Mouse (Mus musculus) MEL (cell line): ENCODE measurements around the gene Ggact. TPM values are rescaled to one million over a fixed set of nuclear protein-coding genes. Genes with fewer than 3 reads are reported as not detected.

Experiments
- DNase-seq: peaks from one replicate; pipeline ENCODE4 v3.0.0; 2011; ENCODE audit warnings: low read depth, low spot score
- H3K27ac ChIP-seq: 2 replicates; pipeline ENCODE4 v1.5.1; 2012; ENCODE audit warnings: low read depth, mild to moderate bottlenecking, control low read depth, low read length, moderate library complexity; ENCODE audit not compliant: control insufficient read depth
- H3K27me3 ChIP-seq, 2 experiments: fragments of 150-350 bp in 1 of 2; sonication (generic) in 1 of 2; 2 replicates each; pipeline ENCODE4 v1.6.1; 2012; ENCODE audit warnings: low read length in 2 of 2, mild to moderate bottlenecking in 2 of 2, improper control_type of control experiment in 1 of 2, moderate library complexity in 1 of 2; ENCODE audit not compliant: insufficient read depth in 2 of 2, control insufficient read depth in 1 of 2
- H3K36me3 ChIP-seq, 2 experiments: 2 replicates each; pipeline ENCODE4 v1.6.1; 2012 to 2014; ENCODE audit warnings: low read length in 2 of 2, improper control_type of control experiment in 1 of 2, inconsistent platforms in 1 of 2, mild to moderate bottlenecking in 1 of 2; ENCODE audit not compliant: insufficient read depth in 2 of 2, control insufficient read depth in 1 of 2
- H3K4me1 ChIP-seq, 2 experiments: fragments of 150-350 bp in 1 of 2; sonication (generic) in 1 of 2; 2 replicates each; pipeline ENCODE4 v1.6.1; 2012; ENCODE audit warnings: low read length in 2 of 2, improper control_type of control experiment in 1 of 2, mild to moderate bottlenecking in 1 of 2; ENCODE audit not compliant: insufficient read depth in 2 of 2, control insufficient read depth in 1 of 2
- H3K4me3 ChIP-seq, 2 experiments: fragments of 150-350 bp in 1 of 2; sonication (generic) in 1 of 2; 2 replicates each; pipeline ENCODE4 v1.5.1; 2012; ENCODE audit warnings: low read depth in 2 of 2, low read length in 2 of 2, mild to moderate bottlenecking in 2 of 2, moderate library complexity in 2 of 2, control low read depth in 1 of 2, improper control_type of control experiment in 1 of 2; ENCODE audit not compliant: control insufficient read depth in 1 of 2, insufficient read depth in 1 of 2
- H3K79me2 ChIP-seq: 2 replicates; pipeline ENCODE4 v1.6.1; 2012; ENCODE audit warnings: mild to moderate bottlenecking, low read length, moderate library complexity; ENCODE audit not compliant: control insufficient read depth, poor library complexity, insufficient read depth
- H3K9ac ChIP-seq: 2 replicates; pipeline ENCODE4 v1.6.1; 2012; ENCODE audit warnings: low read depth, mild to moderate bottlenecking, control low read depth, low read length, moderate library complexity; ENCODE audit not compliant: control insufficient read depth, poor library complexity, severe bottlenecking
- H3K9me3 ChIP-seq: fragments of 150-350 bp; sonication (generic); replicated peaks from 2 replicates; pipeline ENCODE4 v1.6.1; 2012; ENCODE audit warnings: mild to moderate bottlenecking, low read length, improper control_type of control experiment, moderate library complexity; ENCODE audit not compliant: insufficient read depth
- BHLHE40 ChIP-seq: IDR thresholded peaks from 2 replicates; pipeline ENCODE4 v1.6.1; 2012; ENCODE audit warnings: low read depth, mild to moderate bottlenecking, inconsistent platforms, low read length, improper control_type of control experiment, borderline replicate concordance
- CHD1 ChIP-seq: IDR thresholded peaks from 2 replicates; pipeline ENCODE4 v1.6.1; 2012; ENCODE audit warnings: low read depth, mild to moderate bottlenecking, inconsistent platforms, low read length, improper control_type of control experiment
- CTCF ChIP-seq, 3 experiments: IDR thresholded peaks in 2 of 3; conservative IDR thresholded peaks in 1 of 3; 2 replicates each; pipeline ENCODE4 v1.5.1; 2011 to 2012; ENCODE audit warnings: low read length in 3 of 3, low read depth in 2 of 3, mild to moderate bottlenecking in 2 of 3, improper control_type of control experiment in 1 of 3, inconsistent platforms in 1 of 3, mixed read lengths in 1 of 3, moderate library complexity in 1 of 3; ENCODE audit not compliant: control insufficient read depth in 1 of 3, insufficient read depth in 1 of 3, poor library complexity in 1 of 3, severe bottlenecking in 1 of 3
- ELF1 ChIP-seq: IDR thresholded peaks from 2 replicates; pipeline ENCODE4 v1.6.1; 2014; ENCODE audit warnings: low read depth, mild to moderate bottlenecking, inconsistent platforms, low read length, improper control_type of control experiment, moderate library complexity
- EP300 ChIP-seq, 2 experiments: IDR thresholded peaks; 2 replicates each; pipeline ENCODE4 v1.6.1; 2011; ENCODE audit warnings: improper control_type of control experiment in 2 of 2, low read length in 2 of 2, low read depth in 1 of 2, mild to moderate bottlenecking in 1 of 2
- GATA1 ChIP-seq: IDR thresholded peaks from 2 replicates; pipeline ENCODE4 v1.6.1; 2011; ENCODE audit warnings: low read depth, low read length, improper control_type of control experiment
- KAT2A ChIP-seq: conservative IDR thresholded peaks from 2 replicates; pipeline ENCODE4 v1.6.1; 2012; ENCODE audit warnings: low read depth, low read length, improper control_type of control experiment, inconsistent platforms
- MAX ChIP-seq: IDR thresholded peaks from 2 replicates; pipeline ENCODE4 v1.6.1; 2011; ENCODE audit warnings: low read length, improper control_type of control experiment
- MYB ChIP-seq: IDR thresholded peaks from 2 replicates; pipeline ENCODE4 v1.6.1; 2011; ENCODE audit warnings: mild to moderate bottlenecking, low read depth, low read length, improper control_type of control experiment
- MYC ChIP-seq: IDR thresholded peaks from 2 replicates; pipeline ENCODE4 v1.6.1; 2011; ENCODE audit warnings: low read depth, mild to moderate bottlenecking, low read length, improper control_type of control experiment, moderate library complexity
- NRF1 ChIP-seq: IDR thresholded peaks from 2 replicates; pipeline ENCODE4 v1.6.1; 2014; ENCODE audit warnings: low read depth, mild to moderate bottlenecking, inconsistent platforms, low read length, improper control_type of control experiment, moderate library complexity; ENCODE audit not compliant: poor library complexity, insufficient read depth, severe bottlenecking
- POLR2A ChIP-seq, 2 experiments: IDR thresholded peaks; 2 replicates each; pipeline ENCODE4 v1.6.1; 2011 to 2012; ENCODE audit warnings: low read length in 2 of 2, mild to moderate bottlenecking in 2 of 2, control low read depth in 1 of 2, improper control_type of control experiment in 1 of 2, low read depth in 1 of 2, moderate library complexity in 1 of 2; ENCODE audit not compliant: control insufficient read depth in 1 of 2, insufficient read depth in 1 of 2, poor library complexity in 1 of 2
- POLR2AphosphoS2 ChIP-seq: IDR thresholded peaks from 2 replicates; pipeline ENCODE4 v1.6.1; 2011; ENCODE audit warnings: low read length, improper control_type of control experiment
- RCOR1 ChIP-seq: IDR thresholded peaks from 2 replicates; pipeline ENCODE4 v1.6.1; 2012; ENCODE audit warnings: low read depth, mild to moderate bottlenecking, inconsistent platforms, low read length, improper control_type of control experiment
- SIN3A ChIP-seq: IDR thresholded peaks from 2 replicates; pipeline ENCODE4 v1.6.1; 2012; ENCODE audit warnings: low read length, improper control_type of control experiment, inconsistent platforms
- TAL1 ChIP-seq: IDR thresholded peaks from 2 replicates; pipeline ENCODE4 v1.6.1; 2012; ENCODE audit warnings: mild to moderate bottlenecking, inconsistent platforms, low read length, moderate library complexity, mixed read lengths
- TCF12 ChIP-seq: IDR thresholded peaks from 2 replicates; pipeline ENCODE4 v1.6.1; 2014; ENCODE audit warnings: low read depth, mild to moderate bottlenecking, inconsistent platforms, low read length, improper control_type of control experiment, moderate library complexity
- UBTF ChIP-seq: IDR thresholded peaks from 2 replicates; pipeline ENCODE4 v1.6.1; 2012; ENCODE audit warnings: low read depth, mild to moderate bottlenecking, inconsistent platforms, low read length, improper control_type of control experiment, moderate library complexity, borderline replicate concordance; ENCODE audit not compliant: insufficient read depth
- USF1 ChIP-seq: IDR thresholded peaks from 2 replicates; pipeline ENCODE4 v1.6.1; 2014; ENCODE audit warnings: low read depth, mild to moderate bottlenecking, inconsistent platforms, low read length, improper control_type of control experiment, moderate library complexity
- ZKSCAN1 ChIP-seq: IDR thresholded peaks from 2 replicates; pipeline ENCODE4 v1.6.1; 2012; ENCODE audit warnings: low read depth, mild to moderate bottlenecking, inconsistent platforms, low read length, improper control_type of control experiment, moderate library complexity
- ZMIZ1 ChIP-seq: IDR thresholded peaks from 2 replicates; pipeline ENCODE4 v1.6.1; 2012; ENCODE audit warnings: low read depth, mild to moderate bottlenecking, inconsistent platforms, low read length, improper control_type of control experiment, moderate library complexity
- polyA plus RNA-seq, 2 experiments: library from polyadenylated mRNA; stranded (reverse) in 1 of 2; unstranded in 1 of 2; fragments of >175 nt in 1 of 2; fragments of >200 nt in 1 of 2; gene quantifications; 2 replicates each; pipeline versions ENCODE4 v1.2.1 to v1.2.4; 2012; ENCODE audit warnings: low replicate concordance in 2 of 2, low read depth in 1 of 2; ENCODE audit not compliant: insufficient read length in 2 of 2, insufficient read depth in 1 of 2, missing spikeins in 1 of 2
- total RNA-seq: library from RNA; depleted of rRNA; stranded (reverse); fragments of 300-350 nt; gene quantifications from 2 replicates; pipeline ENCODE4 v1.2.3, GENCODE M21; 2012

Gene Ggact
- total and polyA plus RNA-seq, 3 experiments: 54.0 to 64.8 TPM; not detected in 1

DNA sequence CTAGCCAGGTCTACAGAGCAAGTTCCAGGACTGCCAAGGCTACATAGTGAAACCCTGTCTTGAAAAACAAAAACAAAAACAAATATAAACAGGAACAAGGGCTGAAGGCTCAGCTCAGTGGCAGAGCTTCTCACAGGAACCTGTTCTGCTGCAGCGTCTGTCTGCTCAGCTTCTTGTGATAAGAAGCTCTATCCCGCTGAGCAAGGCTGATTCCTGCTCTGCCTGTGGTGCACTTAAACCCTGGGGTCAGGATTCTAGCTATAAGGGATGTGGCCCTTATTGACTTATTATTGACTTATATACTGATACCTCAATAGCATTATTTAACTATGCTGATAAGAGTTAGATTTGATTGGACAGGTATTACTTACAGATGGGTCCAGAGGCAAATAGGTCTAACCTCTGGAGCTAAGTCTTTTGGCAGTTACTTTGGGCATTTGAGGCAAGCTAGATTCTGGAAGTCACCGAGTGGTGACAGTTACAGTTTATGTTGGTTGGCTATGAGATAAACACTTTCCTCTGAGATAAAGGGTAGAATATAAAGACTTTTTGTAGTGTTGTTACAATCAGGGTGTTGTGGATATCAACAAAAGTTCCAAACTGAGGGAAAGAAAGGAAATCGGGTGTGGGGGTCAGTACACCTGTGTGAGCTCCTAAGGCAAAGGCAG lies 48.0 kb downstream of the Ggact start:
- peak; percentile 23; the same call in 1 of the 2 replicates for TF ChIP-seq TAL1
- TF ChIP-seq ELF1: 0 out of 2 replicates have a peak, but pooled peaks have one; percentile 29
- TF ChIP-seq NRF1: no peak
- TF ChIP-seq BHLHE40: no peak
- 0 out of 2 replicates have a peak, but pooled peaks have one; percentile 2 for TF ChIP-seq TCF12
- peak; percentile 56 to 84; a peak in 3 of 4 replicates for TF ChIP-seq EP300 (IDR thresholded peaks at IDR 0.05; ENCODE audit: low read depth in 1 of 2, low read length in 2 of 2)
- 0 out of 2 replicates have a peak, but pooled peaks have one; percentile 21 for TF ChIP-seq SIN3A
- no peak for TF ChIP-seq RCOR1
- no peak for TF ChIP-seq POLR2A (IDR thresholded peaks at IDR 0.05; ENCODE audit: control insufficient read depth in 1 of 2, insufficient read depth in 1 of 2, low read depth in 1 of 2, low read length in 2 of 2, poor library complexity in 1 of 2)
- TF ChIP-seq GATA1: peak; percentile 56
- TF ChIP-seq MAX: no peak
- peak; percentile 88 for TF ChIP-seq MYB
- TF ChIP-seq ZKSCAN1: no peak
- 0 out of 2 replicates have a peak, but pooled peaks have one; percentile 14 for TF ChIP-seq CHD1
- TF ChIP-seq CTCF (IDR thresholded peaks at IDR 0.05 in 2 of 3, conservative IDR thresholded peaks at IDR 0.05 in 1 of 3; ENCODE audit: control insufficient read depth in 1 of 3, insufficient read depth in 1 of 3, low read depth in 2 of 3, low read length in 3 of 3, poor library complexity in 1 of 3, severe bottlenecking in 1 of 3): no peak
- no peak for TF ChIP-seq UBTF
- Histone ChIP-seq H3K79me2 (no peaks in the 10 kb centered on the region), H3K4me1 (peaks cover 17 to 23% of the 10 kb centered on the region in 2 experiments), H3K27me3 (no peaks in the 10 kb centered on the region), H3K27ac (peak overlapping the region; percentile 59), H3K36me3 (peaks cover 0 to 30% of the 10 kb centered on the region in 2 experiments; a peak in 2 of 4 replicates), H3K4me3 (peak overlapping the region in 1 of 2 experiments; percentile 43; a peak in 2 of 4 replicates), H3K9me3 (no peaks in the 10 kb centered on the region), H3K9ac (peak overlapping the region; percentile 15; the same call in 1 of the 2 replicates)
- DNase-seq: peak; percentile 83

DNA sequence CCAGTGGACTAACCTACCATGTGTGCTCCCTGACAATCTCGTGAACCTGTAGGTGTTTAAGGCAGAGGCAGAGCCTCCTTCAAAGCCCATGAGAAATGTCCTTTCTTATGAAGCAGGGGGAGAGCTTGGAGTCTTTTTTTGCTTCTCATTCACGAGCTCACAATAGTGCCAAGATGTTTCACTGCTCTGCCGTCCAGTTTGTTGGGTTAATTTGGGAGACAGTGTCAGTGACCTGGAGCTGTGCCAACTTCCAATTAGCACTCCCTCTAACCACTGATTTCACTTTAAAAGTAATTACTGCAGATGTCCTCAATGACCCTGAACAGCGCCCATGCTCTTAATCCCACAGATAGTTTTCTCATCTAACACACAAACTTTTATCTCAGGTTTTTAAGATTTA lies 50.9 kb downstream of the Ggact start:
- Histone ChIP-seq H3K4me3 (no peak overlapping the region), H3K4me1 (peaks cover 17 to 19% of the 10 kb centered on the region in 2 experiments), H3K36me3 (peaks cover 0 to 30% of the 10 kb centered on the region in 2 experiments; a peak in 2 of 4 replicates), H3K27ac (no peak overlapping the region), H3K9ac (no peak overlapping the region), H3K79me2 (no peaks in the 10 kb centered on the region), H3K9me3 (no peaks in the 10 kb centered on the region), H3K27me3 (no peaks in the 10 kb centered on the region)
- no peak for DNase-seq
- TF ChIP-seq BHLHE40: no peak
- TF ChIP-seq SIN3A: no peak
- TF ChIP-seq ELF1: no peak
- TF ChIP-seq TCF12: no peak
- TF ChIP-seq KAT2A: no peak
- no peak for TF ChIP-seq MYB
- no peak for TF ChIP-seq ZMIZ1
- TF ChIP-seq POLR2AphosphoS2: no peak
- TF ChIP-seq USF1: no peak
- TF ChIP-seq MYC: no peak
